Mouse (Mus musculus) megakaryocyte, embryonic 14.5 days (primary cell): ENCODE data around the gene Vangl2.

Source experiments
- FLI1 ChIP-seq: IDR thresholded peaks from 2 replicates; pipeline ENCODE4 v1.6.1; 2012; ENCODE audit warnings: low read length, inconsistent platforms, mixed read lengths
- GATA1 ChIP-seq: IDR thresholded peaks from 3 replicates; pipeline ENCODE4 v1.6.1; 2012; ENCODE audit warnings: mixed read lengths, low read length, inconsistent platforms, borderline replicate concordance

- TF ChIP-seq GATA1 (no peak), FLI1 (no peak)
These were observed 49.7 kb upstream of the Vangl2 start for GRCm38 (mm10) chr1:172077981-172078380.
